Mouse (Mus musculus): Measurements from ENCODE around the gene Clptm1. TPM values are rescaled to one million over a fixed set of nuclear protein-coding genes. Genes with fewer than 3 reads are reported as not detected.
"Not testable (repeated sequence)": the region's sequence is repeated elsewhere in the genome, so short reads cannot be mapped to it uniquely, and the experiment has no call there.

The Clptm1 gene
- polyA plus RNA-seq, 2 experiments from 2014 or later = 35.4 to 40.9 TPM

GRCm38 (mm10) chr7:19604606-19605214, 60.1 kb downstream of the Clptm1 start:
- not testable (repeated sequence) for ATAC-seq

- ATAC-seq = peak; percentile 94
These were observed 60.8 kb downstream of the Clptm1 start, which contains the start of gene Clasrp for GRCm38 (mm10) chr7:19603849-19604605. Gene Clasrp (minus strand): TSS chr7:19604486.

- no peak for ATAC-seq
These were observed 61.8 kb downstream of the Clptm1 start for GRCm38 (mm10) chr7:19603055-19603454.

- ATAC-seq = no peak
These were observed 64.3 kb downstream of the Clptm1 start for GRCm38 (mm10) chr7:19600562-19600961.

- ATAC-seq = no peak
These were observed 71.6 kb downstream of the Clptm1 start for GRCm38 (mm10) chr7:19593061-19593730.

- peak; percentile 66 for ATAC-seq
These were observed 74.9 kb downstream of the Clptm1 start for GRCm38 (mm10) chr7:19589917-19590316.

GRCm38 (mm10) chr7:19589207-19589606, 75.6 kb downstream of the Clptm1 start:
- no peak for ATAC-seq

- no peak for ATAC-seq
These were observed 78.6 kb downstream of the Clptm1 start for GRCm38 (mm10) chr7:19586269-19586668.

Other genes with a start within 250 kb of the Clptm1 start
- gene Mark4, start 206.2 kb downstream of the Clptm1 start, polyA plus RNA-seq (2017; shearing (Covaris generic)) = 1 to 10 TPM; 1.2 to 2.7 TPM
- gene Exoc3l2, start 201.7 kb downstream of the Clptm1 start, polyA plus RNA-seq (2017; shearing (Covaris generic)) = not detected
- gene Bloc1s3, start 156.7 kb downstream of the Clptm1 start, polyA plus RNA-seq (2017; shearing (Covaris generic)) = under 1 TPM; 0.90 to 0.91 TPM
- gene Trappc6a, start 156.6 kb downstream of the Clptm1 start, polyA plus RNA-seq (2017; shearing (Covaris generic)) = 10 to 100 TPM; 38.7 to 44.6 TPM
- gene Nkpd1, start 147.2 kb downstream of the Clptm1 start, polyA plus RNA-seq (2017; shearing (Covaris generic)) = not detected
- gene Ppp1r37, start 102.0 kb downstream of the Clptm1 start, polyA plus RNA-seq (2017; shearing (Covaris generic)) = 1 to 10 TPM; 3.2 TPM
- gene Zfp296, start 87.7 kb downstream of the Clptm1 start, polyA plus RNA-seq (2017; shearing (Covaris generic)) = 1 to 10 TPM in 1 of 2 experiments, under 1 TPM in 1; 0.46 to 2.3 TPM
- 10 to 100 TPM; 88.3 to 91.8 TPM for gene Gemin7, start 87.4 kb downstream of the Clptm1 start, polyA plus RNA-seq (2017; shearing (Covaris generic))
- 1 to 10 TPM; 8.4 to 9.7 TPM for gene Clasrp, start 60.5 kb downstream of the Clptm1 start, polyA plus RNA-seq (2017; shearing (Covaris generic))
- 10 to 100 TPM; 12.6 to 14.5 TPM for gene Relb, start 35.6 kb downstream of the Clptm1 start, polyA plus RNA-seq (2017; shearing (Covaris generic))
- gene Apoc2, start 12.9 kb upstream of the Clptm1 start, polyA plus RNA-seq (2017; shearing (Covaris generic)) = not detected
- gene Gm44805, start 16.4 kb upstream of the Clptm1 start, polyA plus RNA-seq (2017; shearing (Covaris generic)) = not detected
- under 1 TPM in 1 of 2 experiments, not detected in 1; 0.44 TPM for gene Apoc4, start 16.4 kb upstream of the Clptm1 start, polyA plus RNA-seq (2017; shearing (Covaris generic))
- gene Apoc1, start 27.6 kb upstream of the Clptm1 start, polyA plus RNA-seq (2017; shearing (Covaris generic)) = not detected
- gene Apoe, start 34.2 kb upstream of the Clptm1 start, polyA plus RNA-seq (2017; shearing (Covaris generic)) = 10 to 100 TPM in 1 of 2 experiments, 1 to 10 TPM in 1; 4.1 to 16.0 TPM
- gene Tomm40, start 50.4 kb upstream of the Clptm1 start, polyA plus RNA-seq (2017; shearing (Covaris generic)) = 10 to 100 TPM in 1 of 2 experiments, 1 to 10 TPM in 1; 5.7 to 11.7 TPM
- gene Nectin2, start 85.5 kb upstream of the Clptm1 start, polyA plus RNA-seq (2017; shearing (Covaris generic)) = under 1 TPM in 1 of 2 experiments, not detected in 1; 0.56 TPM
- gene Bcam, start 106.0 kb upstream of the Clptm1 start, polyA plus RNA-seq (2017; shearing (Covaris generic)) = 1 to 10 TPM; 1.4 to 1.6 TPM
- gene Cblc, start 131.8 kb upstream of the Clptm1 start, polyA plus RNA-seq (2017; shearing (Covaris generic)) = not detected
- gene Bcl3, start 157.7 kb upstream of the Clptm1 start, polyA plus RNA-seq (2017; shearing (Covaris generic)) = 10 to 100 TPM; 15.9 to 19.5 TPM
- not detected for gene Gm19345, start 187.0 kb upstream of the Clptm1 start, polyA plus RNA-seq (2017; shearing (Covaris generic))
- gene Ceacam16, start 196.3 kb upstream of the Clptm1 start, polyA plus RNA-seq (2017; shearing (Covaris generic)) = under 1 TPM in 1 of 2 experiments, not detected in 1; 0.40 TPM
- not detected for gene Ceacam19, start 222.9 kb upstream of the Clptm1 start, polyA plus RNA-seq (2017; shearing (Covaris generic))

All from activated CD4-positive, CD25-positive, alpha-beta regulatory T cell, adult 4 months (primary cell).